Mouse (Mus musculus): ENCODE measurements around the gene P4hb.
A peak's percentile ranks its signal among the peaks of the same experiment; 100 is the strongest.

DNA sequence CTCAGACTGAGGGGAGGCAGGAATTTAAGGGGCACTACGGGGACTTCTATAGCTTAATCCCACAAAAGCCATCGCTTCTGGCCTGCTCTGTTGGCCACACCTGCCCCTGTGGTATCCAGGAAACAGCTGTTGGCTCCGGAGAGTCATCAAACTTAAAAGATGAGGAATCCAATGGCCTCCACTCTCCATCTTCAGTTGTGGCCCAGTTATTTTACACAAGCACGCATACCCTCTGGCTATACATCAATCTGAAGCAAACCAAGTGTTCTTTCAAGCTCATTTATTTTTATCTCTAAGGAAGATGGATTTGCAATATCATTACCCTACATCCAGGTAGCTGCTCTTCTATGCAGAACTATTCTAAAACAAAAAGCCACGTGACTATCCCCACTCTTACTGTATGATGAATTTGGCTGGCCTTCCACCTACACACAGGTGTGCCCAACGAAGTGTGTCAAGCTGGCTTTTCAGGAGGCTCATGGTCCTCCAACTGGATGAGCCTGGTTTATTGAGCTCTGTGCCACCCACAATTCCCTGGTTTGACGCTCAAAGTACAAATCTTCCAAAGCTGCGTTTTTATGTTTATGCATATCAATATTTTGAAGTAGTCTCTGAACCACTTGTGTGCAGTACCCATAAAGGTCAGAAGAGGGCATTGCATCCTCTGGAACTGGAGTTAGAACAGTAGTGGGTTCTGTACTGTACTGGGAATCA lies 9.4 kb upstream of the P4hb start:
- peak; percentile 86 for TF ChIP-seq CTCF (conservative IDR thresholded peaks at IDR 0.05; ENCODE audit: low read length)
- TF ChIP-seq POU5F1 (IDR thresholded peaks at IDR 0.05; ENCODE audit: borderline replicate concordance, low read length): no peak
- TF ChIP-seq NANOG (IDR thresholded peaks at IDR 0.05; ENCODE audit: borderline replicate concordance, low read length): no peak

Measured in E14TG2a.4 (cell line).